Mouse (Mus musculus) ovary, postnatal 14 days (tissue): ENCODE results near the gene Wdr43.

Experiments used
- DNase-seq: peaks from one replicate; pipeline ENCODE4 v3.0.0; 2022; ENCODE audit warnings: low spot score

Gene Wdr43

GRCm38 (mm10) chr17:71705550-71706480 lies 90.1 kb downstream of the Wdr43 start:
- no peak for DNase-seq

GRCm38 (mm10) chr17:71707715-71708114 lies 92.0 kb downstream of the Wdr43 start:
- no peak for DNase-seq
